Mouse (Mus musculus) kidney, adult 2 months (tissue): ENCODE data around the gene Pi4kb.

Experiments used
- CTCF ChIP-seq: fragments of 200-500 bp; conservative IDR thresholded peaks from 2 replicates; pipeline ENCODE4 v1.5.1; 2011; ENCODE audit warnings: low read depth, mild to moderate bottlenecking, control low read depth, low read length, moderate library complexity, mixed read lengths; ENCODE audit not compliant: insufficient read depth, insufficient read length
- POLR2A ChIP-seq: fragments of 200-500 bp; IDR thresholded peaks from one replicate; pipeline ENCODE4 v1.6.1; 2011; ENCODE audit warnings: low read depth, low read length, control low read depth

DNA sequence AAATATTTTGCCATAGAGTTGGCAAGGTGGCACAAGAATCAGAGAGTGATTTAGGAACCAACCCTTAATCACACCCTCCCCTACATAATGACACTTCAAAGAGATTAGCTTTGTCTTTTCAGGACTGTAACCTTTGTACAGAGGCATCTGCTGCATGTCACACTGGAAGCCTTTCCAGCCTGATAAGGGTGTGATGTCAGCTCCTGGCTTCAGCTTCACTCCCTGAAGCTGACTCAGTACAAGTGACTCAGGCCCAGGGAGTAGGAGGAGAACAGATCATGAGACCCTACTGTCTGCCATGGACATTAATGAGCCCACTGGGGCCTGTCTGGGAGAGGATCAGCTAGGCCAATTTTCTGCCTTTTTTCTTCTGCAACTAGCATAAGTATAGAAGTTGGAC is 13.0 kb downstream of the Pi4kb start:
- TF ChIP-seq CTCF: no peak
- no peak for TF ChIP-seq POLR2A
